Mouse (Mus musculus) heart, postnatal 0 days (tissue): ENCODE data around the gene Decr2.

ENCODE experiments used
- CTCF ChIP-seq: IDR thresholded peaks from 2 replicates; pipeline ENCODE4 v1.5.1; 2016; ENCODE audit warnings: antibody characterized with exemption, control low read depth, low read depth
- EP300 ChIP-seq: IDR thresholded peaks from 2 replicates; pipeline ENCODE4 v1.6.1; 2016; ENCODE audit warnings: antibody characterized with exemption, low read depth

DNA sequence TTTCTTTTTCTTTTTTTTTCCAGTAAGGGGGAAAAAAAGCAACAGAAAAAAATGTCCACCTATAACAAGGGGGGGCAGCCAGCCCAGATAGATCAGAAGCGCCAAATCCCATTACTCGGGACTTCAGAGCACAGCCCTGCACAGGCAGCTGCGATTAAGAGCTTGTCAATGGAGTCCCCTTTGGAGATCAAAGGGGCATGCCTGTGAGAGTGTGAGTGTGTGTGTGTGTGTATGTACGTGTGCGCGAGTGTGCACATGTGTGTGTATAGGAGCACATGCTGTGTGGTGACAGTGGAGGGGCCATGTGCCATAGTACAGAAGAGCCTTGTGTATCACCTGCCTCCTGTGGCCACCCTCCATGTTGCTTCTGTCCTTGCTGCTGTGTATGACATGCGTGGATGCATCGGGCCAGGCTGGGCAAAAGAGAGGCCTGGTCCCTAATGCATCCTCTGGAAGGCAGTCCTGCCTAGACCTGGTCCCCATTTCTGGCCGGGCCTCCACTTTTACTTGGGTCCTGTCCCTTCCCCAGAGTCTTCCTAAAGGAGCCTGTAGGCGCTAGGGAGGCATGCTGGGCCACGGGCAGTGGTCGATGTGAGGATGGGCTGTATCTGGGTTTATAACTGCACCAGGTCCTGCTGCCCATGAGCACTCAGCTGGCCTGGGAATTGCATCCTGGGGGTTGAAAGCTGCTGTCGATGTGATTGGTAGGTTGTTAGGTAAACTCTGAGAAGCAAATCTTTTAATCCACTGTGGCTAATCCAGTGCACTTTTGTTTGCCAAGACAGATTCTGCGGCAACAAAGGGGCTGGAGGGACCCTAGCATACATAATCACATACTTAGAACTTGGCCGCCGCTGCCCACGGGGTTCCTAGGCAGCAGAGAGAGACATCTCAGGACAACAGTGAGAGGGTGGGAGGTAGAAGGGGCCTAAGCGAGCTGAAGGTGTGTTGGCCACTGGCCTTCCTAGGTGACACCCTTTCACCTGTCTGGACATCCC lies 42.0 kb upstream of the Decr2 start:
- TF ChIP-seq CTCF, result no peak
- TF ChIP-seq EP300, result no peak
